Mouse (Mus musculus) intestine, embryonic 16.5 days (tissue): ENCODE measurements at regions not wholly inside any gene's neighbourhood (a gene's known extent, or its start where the extent isn't known, plus 50 kb on each side); places are given as distances from the start of the nearest gene placed in this dataset.
A peak's percentile ranks its signal among the peaks of the same experiment; 100 is the strongest.
"Not testable (repeated sequence)": the region's sequence is repeated elsewhere in the genome, so short reads cannot be mapped to it uniquely, and the experiment has no call there.

Experiments used
- ATAC-seq: fragments of 200-750 bp; cut with Nextera tagmentation; 2 replicates; pipeline ENCODE4 v1.8.0; 2017; ENCODE audit warnings: moderate TSS enrichment, moderate library complexity
- H3K27ac ChIP-seq: fragments of 300-500 bp; sonication (generic); 2 replicates; pipeline ENCODE4 v1.5.1; 2014; ENCODE audit warnings: mild to moderate bottlenecking, low read length
- H3K27me3 ChIP-seq: fragments of 300-500 bp; sonication (generic); replicated peaks from 2 replicates; pipeline ENCODE4 v1.6.1; 2014; ENCODE audit warnings: low read length, control low read depth, mixed read lengths; ENCODE audit not compliant: control insufficient read depth, insufficient read depth
- H3K36me3 ChIP-seq: fragments of 300-500 bp; sonication (generic); 2 replicates; pipeline ENCODE4 v1.6.1; 2014; ENCODE audit warnings: low read length, control low read depth; ENCODE audit not compliant: control insufficient read depth, insufficient read depth
- H3K4me1 ChIP-seq: fragments of 300-500 bp; sonication (generic); 2 replicates; pipeline ENCODE4 v1.6.1; 2014; ENCODE audit warnings: low read length, control low read depth, mixed read lengths; ENCODE audit not compliant: control insufficient read depth, insufficient read depth
- H3K4me2 ChIP-seq: fragments of 300-500 bp; sonication (generic); 2 replicates; pipeline ENCODE4 v1.6.1; 2014; ENCODE audit warnings: low read depth, low read length, control low read depth
- H3K4me3 ChIP-seq: fragments of 300-500 bp; sonication (generic); 2 replicates; pipeline ENCODE4 v1.5.1; 2014; ENCODE audit warnings: mild to moderate bottlenecking, low read length
- H3K9ac ChIP-seq: fragments of 300-500 bp; sonication (generic); 2 replicates; pipeline ENCODE4 v1.6.1; 2014; ENCODE audit warnings: low read depth, low read length
- H3K9me3 ChIP-seq: fragments of 300-500 bp; sonication (generic); 2 replicates; pipeline ENCODE4 v1.6.1; 2016; ENCODE audit warnings: low read length, control low read depth; ENCODE audit not compliant: control insufficient read depth
- WGBS: fragments of 180-500 bp; shearing (Covaris S2); extraction: QIAGEN DNeasy Blood & Tissue Kit; methylation state at CpG from one replicate; pipeline ENCODE4 v1.1.7; 2014; 5-methylcytosine and 5-hydroxymethylcytosine counted together

- H3K4me1 ChIP-seq: no peaks in the 10 kb centered on the region
- no peaks in the 10 kb centered on the region for H3K9me3 ChIP-seq
- H3K4me2 ChIP-seq: no peak overlapping the region
- 32% methylated on average over 1 of the region's 1 CpGs for WGBS
- no peak overlapping the region for H3K9ac ChIP-seq
- no peak overlapping the region for H3K27ac ChIP-seq
- ATAC-seq: no peak
- H3K27me3 ChIP-seq: no peaks in the 10 kb centered on the region
- H3K4me3 ChIP-seq: no peak overlapping the region
- H3K36me3 ChIP-seq: no peaks in the 10 kb centered on the region
These were observed 309.8 kb upstream of the Ube2e3 start for GRCm38 (mm10) chr2:78558128-78558527.

GRCm38 (mm10) chr2:78551085-78551484, 316.8 kb upstream of the Ube2e3 start:
- no peaks in the 10 kb centered on the region for H3K4me1 ChIP-seq
- H3K4me2 ChIP-seq: no peak overlapping the region
- H3K27ac ChIP-seq: no peak overlapping the region
- H3K36me3 ChIP-seq: no peaks in the 10 kb centered on the region
- no peak for ATAC-seq
- no peaks in the 10 kb centered on the region for H3K27me3 ChIP-seq
- WGBS: 86% methylated on average over 4 of the region's 4 CpGs
- H3K9me3 ChIP-seq: no peaks in the 10 kb centered on the region
- no peak overlapping the region for H3K4me3 ChIP-seq
- H3K9ac ChIP-seq: no peak overlapping the region

GRCm38 (mm10) chr2:78548683-78549467, 319.0 kb upstream of the Ube2e3 start:
- H3K4me2 ChIP-seq: no peak overlapping the region
- no peak overlapping the region for H3K4me3 ChIP-seq
- no peak for ATAC-seq
- no peaks in the 10 kb centered on the region for H3K4me1 ChIP-seq
- H3K36me3 ChIP-seq: no peaks in the 10 kb centered on the region
- no peak overlapping the region for H3K9ac ChIP-seq
- H3K27me3 ChIP-seq: no peaks in the 10 kb centered on the region
- 85% methylated on average over 4 of the region's 4 CpGs for WGBS
- no peak overlapping the region for H3K27ac ChIP-seq
- H3K9me3 ChIP-seq: no peaks in the 10 kb centered on the region

- 77% methylated on average over 4 of the region's 4 CpGs for WGBS
- Histone ChIP-seq H3K27ac (no peak overlapping the region), H3K9me3 (no peaks in the 10 kb centered on the region), H3K27me3 (no peaks in the 10 kb centered on the region), H3K4me3 (no peak overlapping the region), H3K36me3 (no peaks in the 10 kb centered on the region), H3K4me2 (no peak overlapping the region), H3K4me1 (no peaks in the 10 kb centered on the region), H3K9ac (no peak overlapping the region)
- no peak for ATAC-seq
These were observed 320.6 kb upstream of the Ube2e3 start for GRCm38 (mm10) chr2:78547286-78547685.

DNA sequence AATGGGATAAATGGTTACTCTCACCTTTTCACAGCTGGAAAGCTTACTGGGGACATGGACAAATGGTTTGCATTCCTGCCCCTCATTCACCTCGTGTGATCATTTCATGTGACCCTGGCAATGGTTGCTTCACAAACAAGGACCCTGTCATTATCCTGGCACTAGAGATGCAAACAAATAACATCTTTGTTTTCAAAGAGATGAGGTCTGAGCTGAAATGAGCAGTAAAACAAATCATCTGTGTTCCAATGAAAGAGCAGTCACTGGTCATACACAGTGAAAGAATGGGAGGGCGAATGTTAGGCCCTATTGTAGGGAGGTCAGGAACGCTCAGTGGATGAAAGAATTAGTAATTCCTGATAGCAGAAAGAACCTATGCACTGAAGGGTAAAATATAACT, 327.5 kb upstream of the Ube2e3 start:
- no peak overlapping the region for H3K27ac ChIP-seq
- no peaks in the 10 kb centered on the region for H3K9me3 ChIP-seq
- H3K4me1 ChIP-seq: no peaks in the 10 kb centered on the region
- H3K36me3 ChIP-seq: no peaks in the 10 kb centered on the region
- no peaks in the 10 kb centered on the region for H3K27me3 ChIP-seq
- ATAC-seq: no peak
- no peak overlapping the region for H3K4me2 ChIP-seq
- no peak overlapping the region for H3K9ac ChIP-seq
- 50% methylated on average over 3 of the region's 3 CpGs for WGBS
- no peak overlapping the region for H3K4me3 ChIP-seq

- 43% methylated on average over 5 of the region's 5 CpGs for WGBS
- Histone ChIP-seq H3K4me3 (no peak overlapping the region), H3K27ac (no peak overlapping the region), H3K36me3 (no peaks in the 10 kb centered on the region), H3K4me1 (no peaks in the 10 kb centered on the region), H3K9ac (no peak overlapping the region), H3K4me2 (no peak overlapping the region), H3K27me3 (no peaks in the 10 kb centered on the region), H3K9me3 (no peaks in the 10 kb centered on the region)
- ATAC-seq: 0 out of 2 replicates have a peak, but pooled peaks have one; percentile 16
These were observed 328.2 kb upstream of the Ube2e3 start for GRCm38 (mm10) chr2:78539592-78540300.

GRCm38 (mm10) chr2:78537574-78537973, 330.4 kb upstream of the Ube2e3 start:
- 82% methylated on average over 2 of the region's 2 CpGs for WGBS
- Histone ChIP-seq H3K4me2 (no peak overlapping the region), H3K36me3 (no peaks in the 10 kb centered on the region), H3K4me1 (no peaks in the 10 kb centered on the region), H3K9me3 (no peaks in the 10 kb centered on the region), H3K27me3 (no peaks in the 10 kb centered on the region), H3K27ac (no peak overlapping the region), H3K4me3 (no peak overlapping the region), H3K9ac (no peak overlapping the region)
- ATAC-seq: no peak

- ATAC-seq, H3K4me3 ChIP-seq, H3K27me3 ChIP-seq, H3K27ac ChIP-seq, H3K9me3 ChIP-seq, H3K4me1 ChIP-seq, H3K9ac ChIP-seq, H3K36me3 ChIP-seq, H3K4me2 ChIP-seq: not testable (repeated sequence)
- 96% methylated on average over 5 of the region's 5 CpGs for WGBS
These were observed 334.0 kb upstream of the Ube2e3 start for GRCm38 (mm10) chr2:78533881-78534280.

- no peak overlapping the region for H3K4me2 ChIP-seq
- H3K9me3 ChIP-seq: no peaks in the 10 kb centered on the region
- H3K27me3 ChIP-seq: no peaks in the 10 kb centered on the region
- no peaks in the 10 kb centered on the region for H3K36me3 ChIP-seq
- WGBS: 50% methylated on average over 2 of the region's 2 CpGs
- ATAC-seq: no peak
- no peak overlapping the region for H3K9ac ChIP-seq
- no peak overlapping the region for H3K4me3 ChIP-seq
- H3K4me1 ChIP-seq: no peaks in the 10 kb centered on the region
- no peak overlapping the region for H3K27ac ChIP-seq
These were observed 337.4 kb upstream of the Ube2e3 start for GRCm38 (mm10) chr2:78530535-78530934.
